Mouse (Mus musculus) urinary bladder, postnatal 36 days (tissue): Measurements from ENCODE around the gene Abhd16b.
A peak's percentile ranks its signal among the peaks of the same experiment; 100 is the strongest.
"Not testable (repeated sequence)": the region's sequence is repeated elsewhere in the genome, so short reads cannot be mapped to it uniquely, and the experiment has no call there.

Source experiments
- DNase-seq, 2 experiments: peaks; one replicate each; pipeline ENCODE4 v3.0.0; 2022; ENCODE audit warnings: low spot score in 2 of 2, mixed read lengths in 1 of 2

Abhd16b gene

GRCm38 (mm10) chr2:181485741-181486140 lies 7.3 kb upstream of the Abhd16b start:
- DNase-seq, result no peak

DNA sequence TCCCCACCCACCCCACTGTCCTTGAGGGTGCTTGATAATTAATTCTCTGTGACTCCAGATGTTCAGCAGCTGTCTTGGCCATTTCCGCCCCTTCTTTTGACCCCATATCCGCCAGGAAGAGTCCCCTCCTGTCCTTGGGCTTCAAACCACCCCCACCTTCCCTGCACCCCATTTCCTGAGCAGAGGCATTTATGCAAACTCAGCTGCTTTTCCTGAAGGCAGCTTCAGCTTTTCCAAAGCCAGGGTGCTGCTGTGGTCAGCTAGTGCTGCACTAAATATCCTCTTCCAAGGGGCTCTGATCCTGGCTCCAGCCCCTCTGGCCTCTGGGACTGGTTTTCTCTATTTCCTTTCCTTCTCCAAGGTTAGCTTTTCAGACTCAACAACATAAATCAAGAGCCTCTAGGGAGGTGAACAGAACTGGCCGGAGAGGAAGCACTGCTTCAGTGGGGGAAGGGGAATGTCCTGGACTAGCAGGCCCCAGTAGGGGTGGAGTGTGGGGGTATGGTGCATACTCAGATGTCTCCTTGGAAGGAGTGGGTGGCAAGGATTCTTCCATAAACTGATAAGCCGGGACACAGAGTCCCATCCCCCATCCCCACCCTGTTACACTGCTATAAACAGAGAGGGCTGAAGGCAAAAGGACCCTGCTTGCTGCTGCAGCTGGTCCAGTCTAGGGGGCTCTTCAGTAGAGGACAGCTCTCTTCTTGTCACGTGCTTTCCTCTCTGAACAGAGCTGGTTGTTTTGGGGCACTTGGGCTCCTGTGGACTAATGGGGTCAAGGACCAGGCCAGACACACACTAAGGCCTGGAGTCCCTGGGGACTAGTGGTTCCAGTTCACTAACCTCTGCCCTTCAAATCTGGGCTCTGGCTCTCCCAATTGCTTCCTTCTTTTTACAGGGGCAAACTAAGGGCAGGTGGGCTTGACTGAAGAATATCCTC lies 5.4 kb upstream of the Abhd16b start:
- DNase-seq, result peak in 1 of 2 experiments; percentile 23

DNA sequence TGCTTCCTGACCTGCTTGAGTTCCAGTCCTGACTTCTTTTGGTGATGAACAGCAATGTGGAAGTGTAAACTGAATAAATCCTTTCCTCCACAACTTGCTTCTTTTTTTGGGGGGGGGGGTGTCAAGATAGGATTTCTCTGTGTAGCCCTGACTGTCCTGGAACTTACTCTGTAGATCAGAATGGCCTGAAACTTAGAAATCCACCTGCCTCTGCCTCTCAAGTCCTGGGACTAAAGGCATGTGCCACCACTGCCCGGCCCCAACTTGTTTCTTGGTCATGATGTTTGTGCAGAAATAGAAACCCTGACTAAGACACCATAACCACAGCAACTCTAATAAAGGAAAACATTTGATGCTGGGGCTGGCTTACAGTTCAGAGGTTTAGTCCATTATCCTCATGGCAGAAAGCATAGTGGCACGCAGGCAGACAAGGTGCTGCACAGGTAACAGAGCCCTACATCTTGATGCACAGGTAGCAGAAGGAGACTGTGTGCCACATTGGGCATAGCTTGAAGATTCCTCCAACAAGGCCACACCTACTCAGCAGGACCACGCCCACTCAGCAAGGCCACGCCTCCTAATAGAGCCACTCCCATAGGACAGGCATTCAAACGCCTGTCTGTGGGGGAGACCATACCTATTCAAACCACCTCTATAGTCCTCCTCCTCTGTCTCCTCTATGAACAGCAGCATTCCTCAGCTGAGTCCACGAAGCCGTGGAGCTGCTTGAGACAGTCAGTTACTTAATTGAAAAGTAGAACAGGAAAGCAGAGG lies 1.4 kb upstream of the Abhd16b start:
- DNase-seq, result no peak

DNA sequence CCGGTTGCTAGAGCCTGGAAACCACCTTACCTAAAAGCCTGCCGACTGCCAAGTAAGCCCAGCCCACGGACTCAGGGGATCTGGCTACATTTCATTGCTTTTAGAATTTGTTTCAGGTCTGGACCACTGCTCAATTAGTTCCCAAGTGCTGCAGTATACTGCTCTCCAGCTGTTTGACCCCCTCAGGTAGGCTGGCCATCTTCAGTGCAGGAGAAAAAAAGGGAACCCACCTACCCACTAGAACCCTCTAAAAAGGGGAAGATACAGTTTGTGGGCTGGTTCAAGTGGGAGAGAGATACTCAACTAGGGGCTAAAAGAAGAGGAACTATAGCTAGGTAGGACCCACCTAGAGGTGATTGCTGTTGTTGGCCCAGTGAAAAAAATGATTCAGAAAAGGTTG lies 800 bp upstream of the Abhd16b start:
- no peak for DNase-seq

- no peak for DNase-seq
Measured at GRCm38 (mm10) chr2:181494266-181494945, 1.4 kb downstream of the Abhd16b start.

- not testable (repeated sequence) for DNase-seq
Measured at GRCm38 (mm10) chr2:181495845-181496244, 2.8 kb downstream of the Abhd16b start.

DNA sequence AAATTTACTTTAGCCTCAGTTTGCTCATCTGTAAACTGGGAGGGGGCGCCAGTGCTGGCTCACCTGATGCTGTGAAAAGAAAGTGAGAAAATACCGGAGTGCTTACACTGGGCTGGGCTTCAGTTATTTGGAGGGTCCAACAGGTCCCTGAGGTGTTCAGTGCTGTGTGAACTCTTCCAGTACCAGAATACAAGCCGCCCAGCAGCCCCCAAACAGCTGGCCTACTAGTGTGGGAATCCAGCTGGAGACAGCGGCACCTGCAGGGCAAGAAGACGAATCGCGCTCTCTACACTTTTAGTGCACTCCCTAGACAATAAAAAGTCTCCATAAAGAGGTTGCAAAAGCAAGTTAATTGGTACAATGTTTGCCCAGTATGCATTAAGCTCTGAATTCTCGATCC lies 3.3 kb downstream of the Abhd16b start:
- peak; percentile 45 to 55 for DNase-seq

GRCm38 (mm10) chr2:181496831-181497547 lies 4.0 kb downstream of the Abhd16b start, which contains the start of gene Tpd52l2:
Gene Tpd52l2 (plus strand): TSS chr2:181497142.
- peak; percentile 82 to 91 for DNase-seq

- DNase-seq, result peak; percentile 59 to 75
Measured at GRCm38 (mm10) chr2:181497548-181497875, 4.5 kb downstream of the Abhd16b start.

DNA sequence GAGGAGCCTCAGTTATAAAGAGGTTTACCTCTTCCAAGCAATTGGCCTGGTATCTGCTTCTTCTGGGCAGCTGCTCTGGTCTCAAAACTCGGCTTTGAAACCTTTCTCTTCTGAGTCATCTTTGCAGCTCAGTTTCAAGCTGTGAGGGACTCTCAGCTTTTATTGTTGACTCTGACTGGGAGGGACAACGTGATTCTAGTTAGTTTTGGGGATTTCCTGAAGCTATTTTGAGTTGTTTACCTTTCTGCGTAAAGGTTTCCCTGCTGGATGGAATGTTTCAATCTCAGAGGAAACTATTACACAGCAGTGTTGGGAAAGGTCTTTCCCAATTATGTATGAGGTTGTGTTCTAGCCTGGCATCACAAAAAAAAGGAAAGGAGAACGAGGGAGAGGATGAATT lies 5.6 kb downstream of the Abhd16b start:
- no peak for DNase-seq

DNA sequence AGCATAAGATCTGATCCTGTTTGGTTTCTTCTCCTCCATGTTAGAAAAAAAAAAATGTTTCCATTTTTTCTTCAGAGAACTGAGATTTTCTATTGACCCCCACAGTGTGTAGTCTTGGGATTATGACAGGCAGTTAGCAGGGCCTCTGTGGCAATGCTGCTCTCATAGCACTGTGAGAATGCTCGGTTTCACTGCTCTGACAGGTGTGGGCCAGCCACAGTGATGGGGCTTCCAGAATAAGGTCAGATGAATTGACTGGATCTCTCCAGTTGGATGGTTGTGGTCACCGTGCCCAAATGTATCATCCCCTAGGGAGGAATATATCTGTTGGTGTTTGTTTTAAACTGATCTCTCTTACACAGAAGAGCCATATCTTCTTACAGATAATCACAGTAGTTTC lies 16.2 kb downstream of the Abhd16b start:
- DNase-seq, result no peak

DNA sequence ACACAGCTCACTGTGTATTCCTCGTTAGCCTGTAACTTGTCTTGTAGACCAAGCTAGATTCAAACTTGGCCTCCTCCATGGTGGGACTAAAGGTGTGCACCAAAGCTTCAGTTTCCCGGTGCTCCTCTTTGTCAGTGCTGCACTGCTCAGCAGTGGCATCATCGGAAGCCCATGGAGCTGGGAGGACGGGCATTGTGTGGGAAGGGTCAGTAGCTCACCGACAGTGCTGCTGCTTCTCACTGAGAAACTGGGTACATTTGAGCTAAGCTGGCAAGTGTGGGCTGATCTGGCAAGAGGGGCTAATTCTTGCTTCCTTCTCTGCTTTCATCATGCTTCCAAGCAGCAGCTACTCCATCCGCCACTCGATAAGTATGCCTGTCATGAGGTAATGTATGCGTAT lies 18.2 kb downstream of the Abhd16b start:
- no peak for DNase-seq

DNA sequence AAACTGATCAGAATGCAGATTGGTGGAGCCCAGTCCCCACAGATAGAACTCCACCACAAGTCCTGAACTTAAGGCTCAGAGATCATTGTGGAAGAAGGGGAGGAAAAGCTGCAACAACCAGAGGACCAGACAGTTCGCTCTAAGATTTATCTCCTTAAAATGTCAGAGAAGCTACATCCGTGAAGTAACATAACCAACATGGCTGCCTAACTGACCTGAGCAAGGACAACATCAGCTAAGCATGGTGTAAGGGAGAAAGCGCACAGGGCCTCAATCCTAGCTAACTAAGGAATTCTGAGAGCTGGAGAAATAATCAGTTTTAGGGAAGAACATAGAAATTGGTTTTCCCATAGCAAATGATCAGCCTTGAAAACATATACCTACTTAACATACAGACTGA lies 26.2 kb downstream of the Abhd16b start:
- DNase-seq, result no peak

DNA sequence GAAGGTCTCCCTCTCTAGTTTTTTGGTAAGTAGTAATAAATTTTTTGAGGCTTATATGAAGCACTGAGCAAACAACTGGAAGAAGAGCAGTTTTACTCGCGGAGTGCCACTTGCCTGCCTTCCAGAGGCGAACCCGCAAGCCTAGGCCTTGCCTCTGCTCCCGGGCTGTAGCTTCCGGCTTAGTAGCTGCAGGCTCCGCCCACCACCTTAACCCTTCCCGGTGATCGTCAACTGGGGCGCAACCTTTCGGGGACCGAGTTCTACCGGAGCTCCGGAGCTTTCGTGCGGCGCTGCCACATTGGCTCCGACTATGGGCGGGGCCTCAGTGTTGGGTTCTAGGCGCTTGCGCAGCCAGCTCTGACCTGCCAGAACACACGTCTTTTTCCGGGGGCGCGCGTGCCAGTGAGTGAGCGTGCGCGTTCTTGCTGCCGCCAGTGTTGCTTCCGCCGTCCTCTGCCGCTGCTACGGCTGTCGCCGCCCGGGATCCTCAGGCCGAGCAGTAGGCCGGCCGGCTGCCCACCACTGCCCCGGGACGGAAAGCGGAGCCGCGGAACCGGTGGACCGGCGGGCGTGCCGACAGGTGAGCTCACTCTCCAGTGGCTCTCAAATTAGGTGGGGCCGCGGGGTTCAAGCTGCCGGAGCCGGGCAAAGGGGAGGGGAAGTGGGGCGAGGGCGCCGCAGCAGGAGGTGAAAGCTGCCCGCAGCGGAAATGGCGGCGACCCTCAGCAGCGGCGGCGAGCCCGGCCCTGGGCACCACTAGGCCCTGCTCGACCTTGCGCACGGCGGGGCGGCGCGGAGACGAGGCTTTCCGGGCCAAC lies 27.3 kb downstream of the Abhd16b start, which contains the start of gene Dnajc5:
Gene Dnajc5, plus strand, starts transcription at position 368 of the 818 bp plus-strand sequence.
- peak; percentile 96 to 99 for DNase-seq

DNA sequence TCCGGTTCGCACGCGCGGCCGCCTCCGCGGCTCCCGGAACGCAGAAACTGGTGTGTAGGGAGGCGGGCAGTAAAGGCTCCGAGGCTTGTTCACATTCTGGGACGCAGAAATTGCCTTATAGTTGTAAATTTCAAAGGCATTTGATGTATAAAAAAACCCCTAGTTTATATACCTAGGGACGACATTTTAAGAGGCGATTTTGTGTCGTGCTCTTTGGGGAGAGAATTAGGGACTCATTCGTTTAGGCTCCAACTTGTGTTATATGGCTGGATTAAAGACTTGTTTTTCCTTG lies 27.9 kb downstream of the Abhd16b start:
- DNase-seq, result no peak

GRCm38 (mm10) chr2:181521491-181521890 lies 28.5 kb downstream of the Abhd16b start:
- no peak for DNase-seq

GRCm38 (mm10) chr2:181522811-181523210 lies 29.8 kb downstream of the Abhd16b start:
- peak in 1 of 2 experiments; percentile 9 for DNase-seq

DNA sequence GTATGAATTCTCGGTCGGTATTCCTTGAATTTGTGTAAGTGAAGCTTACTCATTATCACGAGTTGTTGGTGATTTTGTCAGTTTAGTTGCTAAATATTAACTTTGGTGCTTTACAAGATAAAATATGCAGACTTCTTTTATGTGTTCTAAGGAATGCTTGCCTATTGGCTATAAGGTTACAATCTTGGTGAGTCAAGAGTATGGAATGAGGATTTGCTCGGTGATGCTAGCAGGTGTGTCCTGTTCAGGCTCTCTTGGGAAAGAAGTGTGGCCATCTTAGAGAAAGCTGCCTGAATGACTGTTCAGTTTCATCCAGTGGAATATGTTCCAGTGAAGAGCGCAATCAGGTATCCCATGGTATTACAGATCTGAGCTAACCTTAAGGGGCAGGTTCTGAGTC lies 32.5 kb downstream of the Abhd16b start:
- no peak for DNase-seq

DNA sequence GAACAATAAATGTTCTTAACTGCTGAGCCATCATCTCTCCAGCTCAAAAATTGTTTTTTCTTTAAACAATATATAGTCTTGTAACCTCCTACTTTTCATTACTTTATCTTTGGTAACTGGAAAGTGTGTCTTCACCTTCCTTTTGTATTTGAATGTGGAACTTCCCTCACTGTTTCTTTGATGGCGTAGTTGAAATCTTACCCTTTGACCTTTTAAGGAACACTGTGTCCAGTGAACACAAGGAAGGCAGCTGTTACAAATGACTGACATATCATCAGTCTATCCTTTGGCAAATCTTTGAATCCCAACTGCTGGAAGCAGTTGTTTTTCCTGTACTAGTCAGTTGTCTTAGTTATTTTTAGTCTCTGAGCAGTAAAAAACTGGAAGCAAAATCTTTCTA lies 36.1 kb downstream of the Abhd16b start:
- no peak for DNase-seq

- no peak for DNase-seq
Measured at GRCm38 (mm10) chr2:181532589-181532988, 39.6 kb downstream of the Abhd16b start.

GRCm38 (mm10) chr2:181536410-181536809 lies 43.4 kb downstream of the Abhd16b start:
- DNase-seq, result no peak
